Mouse (Mus musculus): ENCODE data around the gene Pcyt2.

DNA sequence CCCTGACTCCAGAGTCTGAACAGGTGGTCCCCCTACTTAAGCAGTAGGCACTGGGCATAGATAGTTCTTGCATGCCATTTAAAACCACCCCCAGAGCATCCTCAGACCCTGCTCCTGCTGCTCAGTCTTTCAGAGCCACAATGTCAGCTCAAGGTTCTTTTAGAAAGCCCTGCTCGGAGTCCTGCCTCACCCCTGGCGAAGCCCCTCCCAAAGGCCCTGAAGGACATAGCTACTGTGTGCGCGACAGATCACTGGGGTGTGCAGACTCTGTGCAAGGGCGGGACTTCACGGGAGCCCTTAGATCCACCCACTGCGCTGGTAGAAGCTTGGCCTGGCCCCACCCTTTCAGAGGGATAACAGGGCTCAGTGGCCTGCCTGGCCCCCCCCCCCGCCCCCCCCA, 8.5 kb downstream of the Pcyt2 start:
- no peak for TF ChIP-seq CTCF (IDR thresholded peaks at IDR 0.05; ENCODE audit: low read depth)
- no peak for TF ChIP-seq EP300 (IDR thresholded peaks at IDR 0.05; ENCODE audit: low read depth)
